Mouse (Mus musculus): Measurements from ENCODE around the gene Mcu. TPM values are rescaled to one million over a fixed set of nuclear protein-coding genes. Genes with fewer than 3 reads are reported as not detected.

Mcu gene
- total and polyA plus RNA-seq, 3 experiments, result 4.9 to 5.7 (median 5.3) TPM

GRCm38 (mm10) chr10:59489411-59489810 lies 127.1 kb downstream of the Mcu start:
- H3K4me2 ChIP-seq (ENCODE audit: insufficient read depth, low read depth, poor library complexity, severe bottlenecking), result no peak overlapping the region
- H3K27ac ChIP-seq (ENCODE audit: insufficient read depth, low read depth), result no peak overlapping the region
- H3K4me1 ChIP-seq (ENCODE audit: control insufficient read depth in 1 of 2, insufficient read depth in 2 of 2), result no peaks in the 10 kb centered on the region
- H3K27me3 ChIP-seq (replicated peaks), result no peaks in the 10 kb centered on the region
- dilution Hi-C loops (cut with MboI; ENCODE audit: extremely low pct_ligation_motif_present, extremely low pct_unique_long_range_greater_than_20kb, low sequenced_read_pairs), result no loop called here
- no peak for DNase-seq (ENCODE audit: extremely low read depth)
- H3K79me2 ChIP-seq (replicated peaks; ENCODE audit: control insufficient read depth, extremely low read depth, insufficient read depth, poor library complexity, severe bottlenecking), result no peaks in the 10 kb centered on the region
- H3K9me3 ChIP-seq (replicated peaks; ENCODE audit: low read length), result peaks cover 8% of the 10 kb centered on the region
- H3K36me3 ChIP-seq (replicated peaks in 1 of 2; ENCODE audit: control insufficient read depth in 1 of 2, insufficient read depth in 1 of 2, low read length in 1 of 2), result no peaks in the 10 kb centered on the region
- no peak overlapping the region for H3K9ac ChIP-seq (ENCODE audit: insufficient read depth, low read depth)
- H3K4me3 ChIP-seq (replicated peaks in 1 of 3; ENCODE audit: low read depth in 2 of 3, low read length in 2 of 3, poor library complexity in 1 of 3), result no peak overlapping the region
- TF ChIP-seq USF1 (IDR thresholded peaks at IDR 0.05; ENCODE audit: low read depth, low read length) (no peak), MYC (IDR thresholded peaks at IDR 0.05; ENCODE audit: low read depth, low read length) (no peak), IRF4 (IDR thresholded peaks at IDR 0.05; ENCODE audit: low read depth, low read length) (no peak), PAX5 (IDR thresholded peaks at IDR 0.05; ENCODE audit: low read length) (no peak), RCOR1 (conservative IDR thresholded peaks at IDR 0.05; ENCODE audit: low read depth, low read length) (no peak), RAD21 (IDR thresholded peaks at IDR 0.05; ENCODE audit: low read depth, low read length) (no peak), MXI1 (IDR thresholded peaks at IDR 0.05; ENCODE audit: low read depth, low read length) (no peak), CHD2 (IDR thresholded peaks at IDR 0.05; ENCODE audit: low read length) (no peak), MEF2A (IDR thresholded peaks at IDR 0.05; ENCODE audit: borderline replicate concordance, low read depth, low read length) (no peak), ELF1 (IDR thresholded peaks at IDR 0.05; ENCODE audit: low read depth, low read length) (no peak), UBTF (IDR thresholded peaks at IDR 0.05; ENCODE audit: low read depth, low read length) (no peak), GABPA (IDR thresholded peaks at IDR 0.05; ENCODE audit: insufficient replicate concordance, low read depth, low read length) (no peak), POLR2AphosphoS2 (IDR thresholded peaks at IDR 0.05; ENCODE audit: low read depth, low read length) (no peak), ETS1 (conservative IDR thresholded peaks at IDR 0.05; ENCODE audit: low read depth, low read length) (no peak), CTCF (conservative IDR thresholded peaks at IDR 0.05 in 1 of 2, IDR thresholded peaks at IDR 0.05 in 1 of 2; ENCODE audit: low read depth in 2 of 2, low read length in 2 of 2) (no peak), HCFC1 (IDR thresholded peaks at IDR 0.05; ENCODE audit: low read depth, low read length) (no peak), ZC3H11A (IDR thresholded peaks at IDR 0.05; ENCODE audit: low read depth, low read length) (no peak), CHD1 (IDR thresholded peaks at IDR 0.05; ENCODE audit: low read depth, low read length) (no peak), MAX (IDR thresholded peaks at IDR 0.05; ENCODE audit: low read length) (no peak)
- in situ Hi-C loops (cut with MboI; ENCODE audit: low pct_ligation_motif_present, low pct_unique_long_range_greater_than_20kb, low sequenced_read_pairs), result loop anchor here (25.0 kb wide), 1 partner anchor 323 kb away; no protein-coding TSS in a partner anchor

- Histone ChIP-seq H3K4me3 (replicated peaks in 1 of 3; ENCODE audit: low read depth in 2 of 3, low read length in 2 of 3, poor library complexity in 1 of 3) (no peak overlapping the region), H3K4me1 (ENCODE audit: control insufficient read depth in 1 of 2, insufficient read depth in 2 of 2) (no peaks in the 10 kb centered on the region), H3K79me2 (replicated peaks; ENCODE audit: control insufficient read depth, extremely low read depth, insufficient read depth, poor library complexity, severe bottlenecking) (no peaks in the 10 kb centered on the region), H3K4me2 (ENCODE audit: insufficient read depth, low read depth, poor library complexity, severe bottlenecking) (no peak overlapping the region), H3K36me3 (replicated peaks in 1 of 2; ENCODE audit: control insufficient read depth in 1 of 2, insufficient read depth in 1 of 2, low read length in 1 of 2) (no peaks in the 10 kb centered on the region), H3K27ac (ENCODE audit: insufficient read depth, low read depth) (no peak overlapping the region), H3K9me3 (replicated peaks; ENCODE audit: low read length) (peaks cover 8% of the 10 kb centered on the region), H3K27me3 (replicated peaks) (no peaks in the 10 kb centered on the region), H3K9ac (ENCODE audit: insufficient read depth, low read depth) (no peak overlapping the region)
- in situ Hi-C loops (cut with MboI; ENCODE audit: low pct_ligation_motif_present, low pct_unique_long_range_greater_than_20kb, low sequenced_read_pairs), result loop anchor here (25.0 kb wide), 1 partner anchor 325 kb away; no protein-coding TSS in a partner anchor
- no peak for TF ChIP-seq ETS1 (conservative IDR thresholded peaks at IDR 0.05; ENCODE audit: low read depth, low read length)
- TF ChIP-seq CHD1 (IDR thresholded peaks at IDR 0.05; ENCODE audit: low read depth, low read length), result no peak
- no peak for TF ChIP-seq CTCF (conservative IDR thresholded peaks at IDR 0.05 in 1 of 2, IDR thresholded peaks at IDR 0.05 in 1 of 2; ENCODE audit: low read depth in 2 of 2, low read length in 2 of 2)
- TF ChIP-seq ZMIZ1 (IDR thresholded peaks at IDR 0.05; ENCODE audit: low read depth, low read length), result no peak
- no peak for TF ChIP-seq POLR2A (IDR thresholded peaks at IDR 0.05; ENCODE audit: low read depth, low read length)
- no peak for TF ChIP-seq JUN (IDR thresholded peaks at IDR 0.05; ENCODE audit: insufficient read depth, low read depth, low read length)
- no peak for TF ChIP-seq NRF1 (IDR thresholded peaks at IDR 0.05; ENCODE audit: low read depth, low read length)
- no peak for TF ChIP-seq GABPA (IDR thresholded peaks at IDR 0.05; ENCODE audit: insufficient replicate concordance, low read depth, low read length)
- no peak for TF ChIP-seq JUND (conservative IDR thresholded peaks at IDR 0.05; ENCODE audit: low read depth, low read length)
- TF ChIP-seq MAX (IDR thresholded peaks at IDR 0.05; ENCODE audit: low read length), result no peak
- no peak for TF ChIP-seq HCFC1 (IDR thresholded peaks at IDR 0.05; ENCODE audit: low read depth, low read length)
- no peak for TF ChIP-seq MEF2A (IDR thresholded peaks at IDR 0.05; ENCODE audit: borderline replicate concordance, low read depth, low read length)
- DNase-seq (ENCODE audit: extremely low read depth), result no peak
- dilution Hi-C loops (cut with MboI; ENCODE audit: extremely low pct_ligation_motif_present, extremely low pct_unique_long_range_greater_than_20kb, low sequenced_read_pairs), result no loop called here
Measured at GRCm38 (mm10) chr10:59487351-59487750, 129.1 kb downstream of the Mcu start.
